Mouse (Mus musculus) retina, adult 2 months (tissue): ENCODE measurements around the gene Map7d1.

ENCODE experiments used
- DNase-seq: peaks from one replicate; pipeline ENCODE4 v3.0.0-alpha.2; 2012; ENCODE audit warnings: low read depth, low spot score

Map7d1 gene

GRCm38 (mm10) chr4:126269292-126269691, 13.1 kb upstream of the Map7d1 start:
- no peak for DNase-seq

- DNase-seq, result peak; percentile 95
These were observed 6.1 kb upstream of the Map7d1 start, which contains the start of gene Trappc3 for GRCm38 (mm10) chr4:126262119-126262807. Gene Trappc3 (plus strand): TSS chr4:126262325.

- DNase-seq, result no peak
These were observed 5.5 kb upstream of the Map7d1 start for GRCm38 (mm10) chr4:126261675-126262074.

- no peak for DNase-seq
These were observed 5.1 kb upstream of the Map7d1 start for GRCm38 (mm10) chr4:126261266-126261665.

GRCm38 (mm10) chr4:126260520-126261201, 4.5 kb upstream of the Map7d1 start:
- no peak for DNase-seq

- no peak for DNase-seq
These were observed 3.5 kb upstream of the Map7d1 start for GRCm38 (mm10) chr4:126259523-126260160.

GRCm38 (mm10) chr4:126259063-126259462, 2.9 kb upstream of the Map7d1 start:
- DNase-seq, result no peak

GRCm38 (mm10) chr4:126256967-126257881, 1.1 kb upstream of the Map7d1 start:
- DNase-seq, result no peak

GRCm38 (mm10) chr4:126255113-126256001, 786 bp downstream of the Map7d1 start:
- DNase-seq, result no peak

- no peak for DNase-seq
These were observed 1.6 kb downstream of the Map7d1 start for GRCm38 (mm10) chr4:126254315-126255112.

- DNase-seq, result no peak
These were observed 2.4 kb downstream of the Map7d1 start for GRCm38 (mm10) chr4:126253637-126254272.

- DNase-seq, result no peak
These were observed 3.5 kb downstream of the Map7d1 start for GRCm38 (mm10) chr4:126252411-126253237.

- DNase-seq, result no peak
These were observed 4.4 kb downstream of the Map7d1 start for GRCm38 (mm10) chr4:126251655-126252254.

GRCm38 (mm10) chr4:126250659-126251058, 5.5 kb downstream of the Map7d1 start:
- DNase-seq, result no peak

GRCm38 (mm10) chr4:126248261-126248868, 7.8 kb downstream of the Map7d1 start:
- no peak for DNase-seq

- DNase-seq, result no peak
These were observed 9.8 kb downstream of the Map7d1 start for GRCm38 (mm10) chr4:126246202-126246889.

GRCm38 (mm10) chr4:126242510-126242909, 13.6 kb downstream of the Map7d1 start:
- DNase-seq, result no peak
